Mouse (Mus musculus): Measurements from ENCODE around the gene Mbtps1. TPM values are rescaled to one million over a fixed set of nuclear protein-coding genes. Genes with fewer than 3 reads are reported as not detected.

Gene Mbtps1
- polyA plus RNA-seq, 1 experiment = 72.7 TPM

GRCm38 (mm10) chr8:119545791-119546190 is 12.7 kb downstream of the Mbtps1 start:
- Histone ChIP-seq H3K27me3 (ENCODE audit: control insufficient read depth, insufficient read depth, insufficient read length) (no peaks in the 10 kb centered on the region), H3K4me3 (ENCODE audit: insufficient read depth, poor library complexity, severe bottlenecking) (no peak overlapping the region), H3ac (ENCODE audit: control insufficient read depth, insufficient read length, low read depth) (no peak overlapping the region), H3K79me3 (ENCODE audit: low read depth) (peaks cover 34% of the 10 kb centered on the region), H3K79me2 (ENCODE audit: control insufficient read depth, insufficient read depth) (peaks cover 61% of the 10 kb centered on the region), H3K36me3 (ENCODE audit: control insufficient read depth, insufficient read depth) (peaks cover 57% of the 10 kb centered on the region)
- TF ChIP-seq MYOD1 (IDR thresholded peaks at IDR 0.05; ENCODE audit: control insufficient read depth, insufficient read length, low read depth) = no peak
- TF ChIP-seq USF1 (IDR thresholded peaks at IDR 0.05; ENCODE audit: low read depth) = no peak
- no peak for TF ChIP-seq CTCF (IDR thresholded peaks at IDR 0.05; ENCODE audit: control insufficient read depth, insufficient read depth, insufficient read length)
- no peak for TF ChIP-seq MAX (IDR thresholded peaks at IDR 0.05)
- TF ChIP-seq CEBPB (IDR thresholded peaks at IDR 0.05; ENCODE audit: low read depth) = no peak
- TF ChIP-seq MYOG (IDR thresholded peaks at IDR 0.05; ENCODE audit: control insufficient read depth, extremely low read depth, insufficient read length) = no peak
- TF ChIP-seq FOSL1 (IDR thresholded peaks at IDR 0.05; ENCODE audit: insufficient read depth, low read length, poor library complexity, severe bottlenecking) = no peak

- Histone ChIP-seq H3K4me3 (ENCODE audit: insufficient read depth, poor library complexity, severe bottlenecking) (no peak overlapping the region), H3ac (ENCODE audit: control insufficient read depth, insufficient read length, low read depth) (no peak overlapping the region), H3K27me3 (ENCODE audit: control insufficient read depth, insufficient read depth, insufficient read length) (no peaks in the 10 kb centered on the region), H3K79me3 (ENCODE audit: low read depth) (peaks cover 28% of the 10 kb centered on the region), H3K79me2 (ENCODE audit: control insufficient read depth, insufficient read depth) (peaks cover 55% of the 10 kb centered on the region), H3K36me3 (ENCODE audit: control insufficient read depth, insufficient read depth) (peaks cover 63% of the 10 kb centered on the region)
- TF ChIP-seq USF1 (IDR thresholded peaks at IDR 0.05; ENCODE audit: low read depth) (no peak), FOSL1 (IDR thresholded peaks at IDR 0.05; ENCODE audit: insufficient read depth, low read length, poor library complexity, severe bottlenecking) (no peak), CEBPB (IDR thresholded peaks at IDR 0.05; ENCODE audit: low read depth) (no peak), CTCF (IDR thresholded peaks at IDR 0.05; ENCODE audit: control insufficient read depth, insufficient read depth, insufficient read length) (no peak), MAX (IDR thresholded peaks at IDR 0.05) (no peak), MYOD1 (IDR thresholded peaks at IDR 0.05; ENCODE audit: control insufficient read depth, insufficient read length, low read depth) (no peak), MYOG (IDR thresholded peaks at IDR 0.05; ENCODE audit: control insufficient read depth, extremely low read depth, insufficient read length) (no peak)
Measured at GRCm38 (mm10) chr8:119545180-119545579, 13.4 kb downstream of the Mbtps1 start.

GRCm38 (mm10) chr8:119544606-119545005 is 13.9 kb downstream of the Mbtps1 start:
- H3ac ChIP-seq (ENCODE audit: control insufficient read depth, insufficient read length, low read depth) = no peak overlapping the region
- peaks cover 49% of the 10 kb centered on the region for H3K79me2 ChIP-seq (ENCODE audit: control insufficient read depth, insufficient read depth)
- peaks cover 22% of the 10 kb centered on the region for H3K79me3 ChIP-seq (ENCODE audit: low read depth)
- peaks cover 69% of the 10 kb centered on the region for H3K36me3 ChIP-seq (ENCODE audit: control insufficient read depth, insufficient read depth)
- H3K4me3 ChIP-seq (ENCODE audit: insufficient read depth, poor library complexity, severe bottlenecking) = no peak overlapping the region
- H3K27me3 ChIP-seq (ENCODE audit: control insufficient read depth, insufficient read depth, insufficient read length) = no peaks in the 10 kb centered on the region
- TF ChIP-seq CEBPB (IDR thresholded peaks at IDR 0.05; ENCODE audit: low read depth) (no peak), FOSL1 (IDR thresholded peaks at IDR 0.05; ENCODE audit: insufficient read depth, low read length, poor library complexity, severe bottlenecking) (no peak), USF1 (IDR thresholded peaks at IDR 0.05; ENCODE audit: low read depth) (no peak)

GRCm38 (mm10) chr8:119531973-119532372 is 26.6 kb downstream of the Mbtps1 start:
- no peaks in the 10 kb centered on the region for H3K79me2 ChIP-seq (ENCODE audit: control insufficient read depth, insufficient read depth)
- no peak for TF ChIP-seq MYOD1 (IDR thresholded peaks at IDR 0.05; ENCODE audit: control insufficient read depth, insufficient read length, low read depth)
- no peak for TF ChIP-seq USF1 (IDR thresholded peaks at IDR 0.05; ENCODE audit: low read depth)
- no peak for TF ChIP-seq FOSL1 (IDR thresholded peaks at IDR 0.05; ENCODE audit: insufficient read depth, low read length, poor library complexity, severe bottlenecking)
- no peak for TF ChIP-seq CEBPB (IDR thresholded peaks at IDR 0.05; ENCODE audit: low read depth)
- no peak for TF ChIP-seq MYOG (IDR thresholded peaks at IDR 0.05; ENCODE audit: control insufficient read depth, extremely low read depth, insufficient read length)
- TF ChIP-seq CTCF (IDR thresholded peaks at IDR 0.05; ENCODE audit: control insufficient read depth, insufficient read depth, insufficient read length) = no peak
- TF ChIP-seq MAX (IDR thresholded peaks at IDR 0.05) = no peak
- no peaks in the 10 kb centered on the region for H3K27me3 ChIP-seq (ENCODE audit: control insufficient read depth, insufficient read depth, insufficient read length)
- H3K79me3 ChIP-seq (ENCODE audit: low read depth) = no peaks in the 10 kb centered on the region
- H3K36me3 ChIP-seq (ENCODE audit: control insufficient read depth, insufficient read depth) = peaks cover 74% of the 10 kb centered on the region
- no peak overlapping the region for H3K4me3 ChIP-seq (ENCODE audit: insufficient read depth, poor library complexity, severe bottlenecking)
- H3ac ChIP-seq (ENCODE audit: control insufficient read depth, insufficient read length, low read depth) = no peak overlapping the region

- no peak for TF ChIP-seq CTCF (IDR thresholded peaks at IDR 0.05; ENCODE audit: control insufficient read depth, insufficient read depth, insufficient read length)
- TF ChIP-seq FOSL1 (IDR thresholded peaks at IDR 0.05; ENCODE audit: insufficient read depth, low read length, poor library complexity, severe bottlenecking) = no peak
- no peak for TF ChIP-seq MYOG (IDR thresholded peaks at IDR 0.05; ENCODE audit: control insufficient read depth, extremely low read depth, insufficient read length)
- TF ChIP-seq MYOD1 (IDR thresholded peaks at IDR 0.05; ENCODE audit: control insufficient read depth, insufficient read length, low read depth) = no peak
- no peak for TF ChIP-seq CEBPB (IDR thresholded peaks at IDR 0.05; ENCODE audit: low read depth)
- no peak for TF ChIP-seq MAX (IDR thresholded peaks at IDR 0.05)
- TF ChIP-seq USF1 (IDR thresholded peaks at IDR 0.05; ENCODE audit: low read depth) = no peak
- H3K36me3 ChIP-seq (ENCODE audit: control insufficient read depth, insufficient read depth) = peaks cover 68% of the 10 kb centered on the region
Measured at GRCm38 (mm10) chr8:119531397-119531796, 27.1 kb downstream of the Mbtps1 start.

GRCm38 (mm10) chr8:119530937-119531336 is 27.6 kb downstream of the Mbtps1 start:
- Histone ChIP-seq H3K79me2 (ENCODE audit: control insufficient read depth, insufficient read depth) (no peaks in the 10 kb centered on the region), H3ac (ENCODE audit: control insufficient read depth, insufficient read length, low read depth) (no peak overlapping the region), H3K27me3 (ENCODE audit: control insufficient read depth, insufficient read depth, insufficient read length) (no peaks in the 10 kb centered on the region), H3K4me3 (ENCODE audit: insufficient read depth, poor library complexity, severe bottlenecking) (no peak overlapping the region), H3K36me3 (ENCODE audit: control insufficient read depth, insufficient read depth) (peaks cover 64% of the 10 kb centered on the region), H3K79me3 (ENCODE audit: low read depth) (no peaks in the 10 kb centered on the region)
- TF ChIP-seq CEBPB (IDR thresholded peaks at IDR 0.05; ENCODE audit: low read depth) (no peak), MYOD1 (IDR thresholded peaks at IDR 0.05; ENCODE audit: control insufficient read depth, insufficient read length, low read depth) (no peak), MYOG (IDR thresholded peaks at IDR 0.05; ENCODE audit: control insufficient read depth, extremely low read depth, insufficient read length) (no peak), MAX (IDR thresholded peaks at IDR 0.05) (no peak), CTCF (IDR thresholded peaks at IDR 0.05; ENCODE audit: control insufficient read depth, insufficient read depth, insufficient read length) (no peak), FOSL1 (IDR thresholded peaks at IDR 0.05; ENCODE audit: insufficient read depth, low read length, poor library complexity, severe bottlenecking) (no peak), USF1 (IDR thresholded peaks at IDR 0.05; ENCODE audit: low read depth) (no peak)

More at GRCm38 (mm10) chr8:119531397-119531796, 27.1 kb downstream of the Mbtps1 start:
- Histone ChIP-seq H3K4me3 (ENCODE audit: insufficient read depth, poor library complexity, severe bottlenecking) (no peak overlapping the region), H3K79me3 (ENCODE audit: low read depth) (no peaks in the 10 kb centered on the region), H3ac (ENCODE audit: control insufficient read depth, insufficient read length, low read depth) (no peak overlapping the region), H3K27me3 (ENCODE audit: control insufficient read depth, insufficient read depth, insufficient read length) (no peaks in the 10 kb centered on the region), H3K79me2 (ENCODE audit: control insufficient read depth, insufficient read depth) (no peaks in the 10 kb centered on the region)

Data from C2C12 (cell line).